Mouse (Mus musculus): Measurements from ENCODE around the gene Accs.
A peak's percentile ranks its signal among the peaks of the same experiment; 100 is the strongest.

Gene Accs

DNA sequence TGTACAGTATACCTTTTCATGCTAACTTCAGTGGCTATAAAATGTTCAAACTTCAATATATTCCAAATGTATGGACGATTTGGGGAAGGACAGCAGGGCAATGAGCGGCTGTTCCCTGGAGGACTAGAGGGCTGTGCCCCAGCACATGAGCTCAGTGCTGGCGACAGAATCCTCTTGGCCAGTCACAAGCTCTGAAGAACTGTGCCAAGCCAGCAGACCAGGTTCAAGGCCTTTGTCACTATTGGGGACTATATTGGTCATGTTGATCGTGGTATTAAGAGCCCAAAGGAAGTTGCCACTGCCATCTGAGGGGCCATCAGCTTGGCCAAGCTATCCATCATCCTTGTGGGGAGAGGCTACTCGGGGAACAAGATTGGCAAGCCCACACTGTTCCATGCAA, 55.4 kb downstream of the Accs start:
- DNase-seq (ENCODE audit: low read depth, low spot score) = no peak

DNA sequence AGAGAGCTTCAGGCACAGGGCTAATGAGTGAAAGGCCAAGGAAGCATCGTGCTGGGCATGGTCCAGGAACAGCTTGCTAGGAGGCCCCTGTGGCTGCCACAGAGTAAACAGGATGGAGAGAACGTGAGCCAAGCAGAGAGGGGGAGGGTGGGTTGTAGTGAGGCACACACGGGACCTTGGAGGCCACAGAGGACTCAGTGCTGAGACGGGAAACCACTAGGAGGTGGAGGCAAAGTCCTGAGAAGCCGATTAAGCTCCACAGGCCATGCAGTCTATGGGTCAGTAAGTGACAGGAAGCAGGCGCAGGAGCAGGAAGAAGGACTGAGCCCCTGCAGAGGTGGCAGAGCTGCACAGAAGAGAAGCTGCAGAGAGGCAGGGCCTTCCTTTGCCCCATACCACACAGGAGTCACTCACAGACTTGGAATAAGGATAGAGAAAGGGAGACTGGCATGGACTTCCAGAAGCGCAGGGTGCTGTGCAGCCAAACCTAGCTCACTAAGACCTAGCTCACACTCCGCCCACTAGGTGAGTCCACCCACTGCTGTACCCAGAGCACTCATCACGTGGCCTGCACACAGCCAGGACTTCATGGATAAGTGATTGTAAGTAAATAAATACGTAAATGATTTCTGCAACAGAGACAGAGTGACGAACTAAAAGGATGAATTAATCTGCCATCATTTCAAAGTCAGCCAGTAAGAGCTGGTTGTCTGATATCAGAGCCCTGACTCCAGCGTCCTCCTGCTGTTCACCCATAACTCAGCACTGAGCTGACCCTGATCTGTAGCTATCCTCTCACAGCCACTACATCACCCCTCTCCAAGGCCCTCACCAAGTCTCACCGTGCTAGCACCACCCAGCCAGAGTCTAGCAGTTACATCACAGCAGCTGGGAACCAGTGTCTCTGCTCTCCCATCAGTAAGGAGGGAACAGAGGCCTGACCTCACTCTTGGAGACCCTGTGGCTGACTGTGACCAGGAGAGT, 57.9 kb downstream of the Accs start:
- DNase-seq (ENCODE audit: low read depth, low spot score) = no peak

DNA sequence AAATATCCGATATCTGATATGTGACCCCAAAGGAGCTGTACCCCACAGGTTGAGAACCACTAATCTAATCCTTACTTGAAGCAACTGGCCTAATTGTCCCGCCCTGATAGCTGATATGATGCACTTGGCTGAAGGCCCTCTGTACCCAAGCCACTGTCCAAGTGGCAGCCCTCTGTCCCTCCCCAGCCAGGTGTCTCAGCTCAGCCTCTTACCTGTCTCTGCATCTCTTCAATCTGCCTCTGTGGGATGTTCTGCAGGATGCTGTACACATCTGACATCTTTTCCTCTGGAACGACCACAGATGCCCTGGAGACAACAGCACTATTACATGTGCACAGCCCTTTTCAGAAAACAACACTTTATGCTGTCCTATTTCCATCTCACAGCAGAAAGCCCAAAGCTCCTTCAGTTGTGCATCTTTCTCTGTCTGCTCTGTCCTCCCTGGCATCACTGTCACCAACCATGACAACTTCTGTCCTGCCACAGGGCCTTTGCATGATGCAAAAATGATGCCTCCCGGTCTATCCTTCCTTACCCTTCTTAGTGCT, 58.9 kb downstream of the Accs start:
- no peak for DNase-seq (ENCODE audit: low read depth, low spot score)

DNA sequence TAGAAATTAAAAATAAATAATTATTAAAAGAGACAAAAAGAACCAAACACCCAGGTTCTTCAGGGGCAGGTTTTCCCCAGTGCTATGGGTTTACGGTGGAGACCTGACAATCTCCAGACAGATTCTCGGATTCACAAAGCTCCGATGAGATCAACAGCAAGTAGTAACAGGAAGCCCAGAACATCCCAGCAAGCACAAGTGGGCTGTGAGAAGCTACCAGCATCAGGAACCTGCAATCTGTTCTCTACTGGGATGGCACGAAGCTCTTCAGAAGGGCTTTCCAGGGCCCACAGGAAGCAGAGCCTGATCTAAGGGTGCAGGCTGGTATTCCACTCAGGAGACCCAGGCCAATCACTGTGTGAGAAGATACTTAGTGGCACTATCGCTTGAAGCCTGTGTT, 61.2 kb downstream of the Accs start:
- no peak for DNase-seq (ENCODE audit: low read depth, low spot score)

DNA sequence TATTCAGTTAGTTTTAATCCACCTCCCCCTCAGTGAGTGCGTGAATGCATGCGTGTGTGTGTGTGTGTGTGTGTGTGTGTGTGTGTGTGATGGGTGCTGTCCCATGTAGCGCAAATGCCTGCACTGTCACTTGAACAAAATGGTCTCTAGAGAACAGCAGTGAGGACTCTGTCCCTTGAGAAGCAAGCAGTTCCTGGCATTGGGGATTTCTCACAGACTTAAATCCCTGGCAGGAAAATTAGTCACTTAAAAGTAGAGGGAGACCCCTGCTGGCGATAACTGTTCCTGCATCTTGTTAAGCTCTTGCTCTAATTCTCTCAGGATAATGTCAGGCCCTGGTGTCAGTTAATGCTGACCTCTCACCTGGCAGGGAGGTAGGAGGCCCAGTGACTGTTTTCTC, 63.6 kb downstream of the Accs start:
- peak; percentile 91 for DNase-seq (ENCODE audit: low read depth, low spot score)

DNA sequence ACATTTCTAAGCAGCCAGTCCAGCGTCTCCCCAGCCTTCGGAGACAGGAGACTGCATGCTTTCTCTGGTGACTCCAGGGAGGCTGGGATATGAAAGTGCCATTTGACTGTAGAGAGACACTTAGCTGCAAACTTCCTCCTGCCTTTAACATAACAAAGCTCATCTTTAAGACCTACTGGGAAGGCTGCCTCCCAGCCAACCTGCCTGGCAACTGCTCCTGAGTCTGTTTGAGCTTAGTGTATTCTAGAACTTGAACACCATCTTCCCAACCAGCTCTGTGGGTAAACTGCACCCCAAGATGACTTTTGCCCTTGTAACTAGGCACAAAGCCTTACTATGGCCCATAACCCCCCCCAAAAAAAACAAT, 64.3 kb downstream of the Accs start:
- no peak for DNase-seq (ENCODE audit: low read depth, low spot score)

DNA sequence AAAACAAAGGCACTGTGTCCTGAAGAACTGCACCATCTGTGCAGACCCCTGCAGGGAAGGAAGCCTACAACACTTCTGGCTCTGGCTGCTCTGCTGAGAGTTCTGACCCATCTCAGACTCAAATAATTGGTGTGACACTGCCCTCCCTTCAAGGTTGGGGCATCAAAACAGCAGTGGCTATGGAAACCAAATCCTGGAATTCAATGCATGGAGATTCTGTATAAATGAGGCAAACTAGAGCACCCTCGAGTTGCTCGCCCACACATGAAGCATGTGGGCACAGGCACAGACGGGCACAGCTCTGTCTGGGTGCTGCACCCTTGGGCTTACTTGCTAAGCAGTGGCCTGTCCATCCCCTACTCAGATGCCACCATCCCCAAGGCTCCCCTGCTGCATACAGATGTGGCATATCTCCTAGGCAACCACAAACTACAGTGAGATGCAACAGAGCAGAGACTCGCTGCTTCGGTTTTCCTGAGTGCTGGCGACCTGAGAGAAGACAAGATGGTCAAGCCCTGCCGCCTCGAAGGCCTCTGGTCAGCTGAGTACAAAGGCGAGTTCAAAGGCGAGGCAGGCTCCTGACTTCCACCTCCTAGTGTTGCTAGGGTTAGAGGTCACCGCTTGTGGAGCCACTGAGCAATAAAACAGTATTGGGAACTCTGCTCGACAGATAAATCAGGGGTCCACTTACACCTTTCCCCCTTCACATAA, 64.9 kb downstream of the Accs start:
- no peak for DNase-seq (ENCODE audit: low read depth, low spot score)

DNA sequence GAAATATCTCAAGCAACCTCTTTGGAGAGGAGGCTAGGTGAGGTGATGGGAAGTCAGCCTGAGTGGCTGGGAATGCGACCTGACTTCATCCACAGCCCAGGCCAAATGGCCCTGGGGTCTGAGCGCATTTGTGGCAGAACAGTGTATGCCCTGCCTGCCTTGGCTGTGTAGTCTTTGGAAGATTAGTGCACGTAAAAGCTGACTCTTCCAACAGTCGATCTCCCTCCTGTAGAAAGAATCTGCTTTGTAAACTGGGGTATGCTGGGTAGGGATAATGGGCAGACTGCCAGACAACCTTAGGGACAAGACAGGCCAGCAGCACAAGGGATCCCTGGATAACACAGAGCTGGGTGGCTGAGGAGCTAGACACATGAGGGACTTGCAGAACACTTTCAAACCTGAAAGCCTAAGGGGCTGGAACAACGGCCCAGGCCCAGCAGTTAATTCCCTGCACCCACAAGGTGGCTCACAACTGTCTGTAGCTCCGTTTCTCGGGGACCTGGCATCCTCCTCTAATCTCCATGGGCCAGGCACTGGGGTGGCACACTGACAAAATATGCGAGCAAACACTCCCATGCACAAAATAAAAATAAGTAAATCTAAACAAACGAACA, 65.7 kb downstream of the Accs start:
- no peak for DNase-seq (ENCODE audit: low read depth, low spot score)
